Mouse (Mus musculus) c-Kit-positive CD71-positive TER-119-negative erythroid progenitor cells, embryonic 14.5 days (primary cell): ENCODE data around the gene Zfp655.
"Not testable (repeated sequence)": the region's sequence is repeated elsewhere in the genome, so short reads cannot be mapped to it uniquely, and the experiment has no call there.

Source experiments
- DNase-seq: peaks from one replicate; pipeline ENCODE4 v3.0.0-alpha.2; 2013; ENCODE audit warnings: low read depth

The Zfp655 gene

GRCm38 (mm10) chr5:145222840-145223239, 8.7 kb upstream of the Zfp655 start:
- no peak for DNase-seq

- DNase-seq = no peak
Measured at GRCm38 (mm10) chr5:145223395-145223794, 8.1 kb upstream of the Zfp655 start.

GRCm38 (mm10) chr5:145226453-145226852, 5.1 kb upstream of the Zfp655 start:
- DNase-seq = no peak

- DNase-seq = not testable (repeated sequence)
Measured at GRCm38 (mm10) chr5:145229283-145229682, 2.2 kb upstream of the Zfp655 start.

GRCm38 (mm10) chr5:145230641-145231040, 874 bp upstream of the Zfp655 start:
- DNase-seq = no peak

GRCm38 (mm10) chr5:145231893-145232411, 437 bp downstream of the Zfp655 start:
- DNase-seq = no peak

- no peak for DNase-seq
Measured at GRCm38 (mm10) chr5:145234636-145235035, 3.1 kb downstream of the Zfp655 start.

- no peak for DNase-seq
Measured at GRCm38 (mm10) chr5:145249520-145249919, 18.0 kb downstream of the Zfp655 start.

GRCm38 (mm10) chr5:145273568-145273967, 42.1 kb downstream of the Zfp655 start:
- not testable (repeated sequence) for DNase-seq

GRCm38 (mm10) chr5:145279948-145280347, 48.4 kb downstream of the Zfp655 start:
- no peak for DNase-seq

- DNase-seq = peak; percentile 87
Measured at GRCm38 (mm10) chr5:145280371-145281143, 49.0 kb downstream of the Zfp655 start, which contains the start of gene Zscan25. Zscan25 (plus strand) TSS chr5:145280500.

- no peak for DNase-seq
Measured at GRCm38 (mm10) chr5:145288382-145288781, 56.9 kb downstream of the Zfp655 start.

- no peak for DNase-seq
Measured at GRCm38 (mm10) chr5:145290697-145291096, 59.2 kb downstream of the Zfp655 start.

GRCm38 (mm10) chr5:145292398-145292797, 60.9 kb downstream of the Zfp655 start:
- no peak for DNase-seq
